9 mouse cellular contexts compared by ENCODE assay signal in genomic region chr11:99023094-99023493, GRCm38 (mm10). TPM values are rescaled to one million over a fixed set of nuclear protein-coding genes. Genes with fewer than 3 reads are reported as not detected.
DNase-seq lines count a peak whose midpoint lies in the region; ATAC-seq and TF ChIP-seq lines count a peak whose summit lies in the region.
"Had no signal": no experiment of that assay in that cellular context is flagged by ENCODE, and none has a peak within 500 bp of the region (broad histone marks: within the 10 kb centered on the region; RNA-seq: fewer than 3 reads in every experiment).

No protein-coding gene starts in this region.

- H3K4me1 ChIP-seq in liver, embryonic 11.5 days (replicated peaks; ENCODE audit: control insufficient read depth, insufficient read depth, low read length): peaks cover 15% of the 10 kb centered on the region
- peaks cover 13% of the 10 kb centered on the region for H3K4me1 ChIP-seq in bone marrow macrophage, adult 2 months (ENCODE audit: control insufficient read depth, insufficient read depth, low read length)
- peaks cover 11% of the 10 kb centered on the region for H3K4me1 ChIP-seq in hindbrain, embryonic 16.5 days (ENCODE audit: control insufficient read depth, insufficient read depth, low read depth, low read length)
- peaks cover 5% of the 10 kb centered on the region for H3K4me1 ChIP-seq in midbrain, postnatal 0 days (ENCODE audit: insufficient read depth, low read length)

- peak overlapping the region; percentile 88 for H3K27ac ChIP-seq in liver, embryonic 11.5 days (ENCODE audit: low read depth, low read length)
- H3K27ac ChIP-seq in bone marrow macrophage, adult 2 months (ENCODE audit: insufficient read depth, low read depth, low read length): peak overlapping the region; percentile 37; the same call in 1 of the 2 replicates
- no peak overlapping the region for H3K27ac ChIP-seq in hindbrain, embryonic 16.5 days (ENCODE audit: low read depth, low read length)
- no peak overlapping the region for H3K27ac ChIP-seq in midbrain, postnatal 0 days (ENCODE audit: low read depth, low read length)

- no peaks in the 10 kb centered on the region for H3K9me3 ChIP-seq in liver, embryonic 11.5 days (ENCODE audit: control insufficient read depth, low read length)
- no peaks in the 10 kb centered on the region for H3K9me3 ChIP-seq in hindbrain, embryonic 16.5 days (ENCODE audit: control insufficient read depth, low read length)
- H3K9me3 ChIP-seq in midbrain, postnatal 0 days (ENCODE audit: low read length): no peaks in the 10 kb centered on the region

- peak overlapping the region; percentile 81 for H3K4me2 ChIP-seq in liver, embryonic 11.5 days
- H3K4me2 ChIP-seq in hindbrain, embryonic 16.5 days (ENCODE audit: low read length): peak overlapping the region; percentile 73
- peak overlapping the region; percentile 91 for H3K4me2 ChIP-seq in midbrain, postnatal 0 days (ENCODE audit: low read depth, low read length, poor library complexity, severe bottlenecking)

- no peak for TF ChIP-seq CTCF in bone marrow macrophage, adult 2 months (IDR thresholded peaks at IDR 0.05; ENCODE audit: low read depth, low read length)
- TF ChIP-seq CTCF in midbrain, postnatal 0 days (IDR thresholded peaks at IDR 0.05): no peak

- peak overlapping the region; percentile 99 for H3K9ac ChIP-seq in liver, embryonic 11.5 days (ENCODE audit: low read depth, low read length)
- peak overlapping the region; percentile 50 for H3K9ac ChIP-seq in hindbrain, embryonic 16.5 days (ENCODE audit: low read depth, low read length)
- H3K9ac ChIP-seq in midbrain, postnatal 0 days (replicated peaks; ENCODE audit: low read length, poor library complexity, severe bottlenecking): no peak overlapping the region

- no peak for ATAC-seq in liver, embryonic 11.5 days (replicated peaks; ENCODE audit: low FRiP score)
- no peak for ATAC-seq in hindbrain, embryonic 16.5 days
- no peak for ATAC-seq in midbrain, postnatal 0 days (ENCODE audit: low FRiP score)

- H3K4me3 ChIP-seq in liver, embryonic 11.5 days (ENCODE audit: low read depth, low read length): peak overlapping the region; percentile 93
- peak overlapping the region; percentile 66 for H3K4me3 ChIP-seq in bone marrow macrophage, adult 2 months (ENCODE audit: insufficient read depth, low read length)
- H3K4me3 ChIP-seq in hindbrain, embryonic 16.5 days (ENCODE audit: low read length): peak overlapping the region; percentile 62
- peak overlapping the region; percentile 55 for H3K4me3 ChIP-seq in midbrain, postnatal 0 days (ENCODE audit: low read depth, low read length)

- H3K27me3 ChIP-seq in liver, embryonic 11.5 days (replicated peaks; ENCODE audit: control insufficient read depth, insufficient read depth, low read length): no peaks in the 10 kb centered on the region
- no peaks in the 10 kb centered on the region for H3K27me3 ChIP-seq in hindbrain, embryonic 16.5 days (replicated peaks; ENCODE audit: control insufficient read depth, insufficient read depth, low read length)
- H3K27me3 ChIP-seq in midbrain, postnatal 0 days (ENCODE audit: insufficient read depth, low read length): no peaks in the 10 kb centered on the region

- no peak for TF ChIP-seq POLR2A in bone marrow macrophage, adult 2 months (IDR thresholded peaks at IDR 0.05; ENCODE audit: borderline replicate concordance, low read depth, low read length)

- H3K36me3 ChIP-seq in liver, embryonic 11.5 days (ENCODE audit: control insufficient read depth, insufficient read depth, low read length): peaks cover 34% of the 10 kb centered on the region
- H3K36me3 ChIP-seq in hindbrain, embryonic 16.5 days (ENCODE audit: control insufficient read depth, insufficient read depth, low read length): no peaks in the 10 kb centered on the region; the same call in 1 of the 2 replicates
- no peaks in the 10 kb centered on the region for H3K36me3 ChIP-seq in midbrain, postnatal 0 days (ENCODE audit: insufficient read depth, low read length)

- WGBS in liver, embryonic 11.5 days: 6% methylated on average over 4 of the region's 4 CpGs
- WGBS in hindbrain, embryonic 16.5 days: 7% methylated on average over 4 of the region's 4 CpGs
- 5% methylated on average over 4 of the region's 4 CpGs for WGBS in midbrain, postnatal 0 days

- DNase-seq in liver, embryonic 11.5 days (ENCODE audit: low spot score): no peak
- DNase-seq in liver: no peak
- no peak for DNase-seq in midbrain, postnatal 0 days (ENCODE audit: low spot score)
- DNase-seq in urinary bladder, postnatal 10 days (ENCODE audit: low spot score): no peak
- no peak for DNase-seq in layer of hippocampus, postnatal 25 days (ENCODE audit: extremely low spot score in 1 of 2, low spot score in 1 of 2)
- no peak for DNase-seq in testis, postnatal 10 days (ENCODE audit: low spot score)
- DNase-seq: kidney, postnatal 4 days had no signal

RNA-seq across cellular contexts. Expression of gene Top2a, which starts 0.9 kb away (rescaled TPM):
- polyA plus RNA-seq in liver, embryonic 11.5 days (2014; fragmentation: Nextera tagmentation; extraction: Ambion mirVana): 315 and 330 TPM in 2 replicates
- polyA plus RNA-seq in bone marrow macrophage, adult 2 months (2012; ENCODE audit: insufficient read depth, insufficient read length, missing spikeins): 135 and 154 TPM in 2 replicates
- polyA plus RNA-seq in hindbrain, embryonic 16.5 days (2015; fragmentation: Nextera tagmentation; extraction: Ambion mirVana): 33.1 and 44.9 TPM in 2 replicates
- total RNA-seq in midbrain, postnatal 0 days (2014; rRNA removed): 13.9 and 21.1 TPM in 2 replicates
- 7.4 and 10.0 TPM in 2 replicates for polyA plus RNA-seq in midbrain, postnatal 0 days (2015; fragmentation: Nextera tagmentation; extraction: Ambion mirVana)
- 1 to 10 TPM; 2.5 to 4.5 TPM for total RNA-seq in layer of hippocampus, postnatal 25 days (2021)

RNA-seq across cellular contexts. Expression of gene Igfbp4, which starts 17.9 kb away (rescaled TPM):
- 324 and 328 TPM in 2 replicates for polyA plus RNA-seq in liver, embryonic 11.5 days (2014; fragmentation: Nextera tagmentation; extraction: Ambion mirVana)
- polyA plus RNA-seq in bone marrow macrophage, adult 2 months (2012; ENCODE audit: insufficient read depth, insufficient read length, missing spikeins): 372 and 390 TPM in 2 replicates
- polyA plus RNA-seq in hindbrain, embryonic 16.5 days (2015; fragmentation: Nextera tagmentation; extraction: Ambion mirVana): 120 and 161 TPM in 2 replicates
- 78.8 and 96.7 TPM in 2 replicates for total RNA-seq in midbrain, postnatal 0 days (2014; rRNA removed)
- polyA plus RNA-seq in midbrain, postnatal 0 days (2015; fragmentation: Nextera tagmentation; extraction: Ambion mirVana): 92.4 and 104 TPM in 2 replicates
- total RNA-seq in layer of hippocampus, postnatal 25 days (2021): 10 to 100 TPM; 86.1 to 94.9 TPM

RNA-seq across cellular contexts. Expression of gene Gjd3, which starts 40.3 kb away (rescaled TPM):
- polyA plus RNA-seq in liver, embryonic 11.5 days (2014; fragmentation: Nextera tagmentation; extraction: Ambion mirVana): 0.21 and 0.22 TPM in 2 replicates
- not detected in 2 replicates for polyA plus RNA-seq in bone marrow macrophage, adult 2 months (2012; ENCODE audit: insufficient read depth, insufficient read length, missing spikeins)
- 2.0 and 3.0 TPM in 2 replicates for polyA plus RNA-seq in hindbrain, embryonic 16.5 days (2015; fragmentation: Nextera tagmentation; extraction: Ambion mirVana)
- 3.0 and 5.1 TPM in 2 replicates for total RNA-seq in midbrain, postnatal 0 days (2014; rRNA removed)
- polyA plus RNA-seq in midbrain, postnatal 0 days (2015; fragmentation: Nextera tagmentation; extraction: Ambion mirVana): 4.5 and 5.1 TPM in 2 replicates
- 1 to 10 TPM; 1.5 to 2.3 TPM for total RNA-seq in layer of hippocampus, postnatal 25 days (2021)

Comparison
In these comparisons a context has a peak if more than half of its experiments do, and no peak if none do; other contexts are left out.
1. H3K27ac ChIP-seq: peak in liver, embryonic 11.5 days (single experiment) and bone marrow macrophage, adult 2 months (single experiment); none in hindbrain, embryonic 16.5 days (single experiment) and midbrain, postnatal 0 days (single experiment).
2. Peak in every context shown above with its lines, with median percentiles within 50 percentile points of each other: H3K4me2 ChIP-seq and H3K4me3 ChIP-seq.